Mouse (Mus musculus) liver, embryonic 12.5 days (tissue): ENCODE data around the gene Man1a. TPM values are rescaled to one million over a fixed set of nuclear protein-coding genes. Genes with fewer than 3 reads are reported as not detected.

ENCODE experiments used
- ATAC-seq: fragments of 200-750 bp; cut with Nextera tagmentation; 2 replicates; pipeline ENCODE4 v1.8.0; 2017; ENCODE audit warnings: moderate number of reproducible peaks, mild to moderate bottlenecking, moderate library complexity
- H3K27ac ChIP-seq: fragments of 300-500 bp; sonication (generic); 2 replicates; pipeline ENCODE4 v1.5.1; 2016; ENCODE audit warnings: mild to moderate bottlenecking
- H3K27me3 ChIP-seq: fragments of 300-500 bp; sonication (generic); replicated peaks from 2 replicates; pipeline ENCODE4 v1.6.1; 2016; ENCODE audit warnings: mild to moderate bottlenecking, moderate library complexity
- H3K36me3 ChIP-seq: fragments of 300-500 bp; sonication (generic); 2 replicates; pipeline ENCODE4 v1.6.1; 2016; ENCODE audit warnings: mild to moderate bottlenecking, moderate library complexity
- H3K4me1 ChIP-seq: fragments of 300-500 bp; sonication (generic); 2 replicates; pipeline ENCODE4 v1.6.1; 2016
- H3K4me2 ChIP-seq: fragments of 300-500 bp; sonication (generic); 2 replicates; pipeline ENCODE4 v1.6.1; 2016; ENCODE audit warnings: mild to moderate bottlenecking, moderate library complexity
- H3K4me3 ChIP-seq: fragments of 300-500 bp; sonication (generic); 2 replicates; pipeline ENCODE4 v1.5.1; 2016; ENCODE audit warnings: mild to moderate bottlenecking, moderate library complexity
- H3K9ac ChIP-seq: fragments of 300-500 bp; sonication (generic); 2 replicates; pipeline ENCODE4 v1.6.1; 2016; ENCODE audit warnings: mild to moderate bottlenecking, moderate library complexity
- H3K9me3 ChIP-seq: fragments of 300-500 bp; sonication (generic); replicated peaks from 2 replicates; pipeline ENCODE4 v1.6.1; 2016; ENCODE audit warnings: mild to moderate bottlenecking, moderate library complexity
- WGBS: fragments of 180-500 bp; shearing (Covaris S2); methylation state at CpG from one replicate; pipeline ENCODE4 v1.1.7; 2016; ENCODE audit not compliant: insufficient replicate concordance; 5-methylcytosine and 5-hydroxymethylcytosine counted together
- polyA plus RNA-seq: library from polyadenylated mRNA; unstranded; fragments of >200 nt; fragmentation: Nextera tagmentation; extraction: Ambion mirVana; gene quantifications from 2 replicates; pipeline ENCODE4 v1.2.1, GENCODE M21; 2016

Man1a gene
- polyA plus RNA-seq, 1 experiment from 2014 or later: 16.8 TPM

GRCm38 (mm10) chr10:54037348-54038010 is 38.9 kb downstream of the Man1a start:
- H3K4me3 ChIP-seq: peak overlapping the region; percentile 14; the same call in 1 of the 2 replicates
- H3K9ac ChIP-seq: peak overlapping the region; percentile 45
- no peaks in the 10 kb centered on the region for H3K27me3 ChIP-seq
- H3K9me3 ChIP-seq: no peaks in the 10 kb centered on the region
- 46% methylated on average over 10 of the region's 10 CpGs for WGBS
- peak overlapping the region; percentile 57 for H3K4me2 ChIP-seq
- peaks cover 81% of the 10 kb centered on the region for H3K4me1 ChIP-seq
- H3K27ac ChIP-seq: peak overlapping the region; percentile 91
- ATAC-seq: no peak
- no peaks in the 10 kb centered on the region for H3K36me3 ChIP-seq

GRCm38 (mm10) chr10:54035586-54035985 is 40.8 kb downstream of the Man1a start:
- H3K4me1 ChIP-seq: peaks cover 72% of the 10 kb centered on the region
- H3K4me2 ChIP-seq: no peak overlapping the region
- no peaks in the 10 kb centered on the region for H3K27me3 ChIP-seq
- no peaks in the 10 kb centered on the region for H3K9me3 ChIP-seq
- H3K4me3 ChIP-seq: no peak overlapping the region
- peak overlapping the region; percentile 64; the same call in 1 of the 2 replicates for H3K27ac ChIP-seq
- peak overlapping the region; percentile 18; the same call in 1 of the 2 replicates for H3K9ac ChIP-seq
- ATAC-seq: no peak
- WGBS: 60% methylated on average over 1 of the region's 1 CpGs
- H3K36me3 ChIP-seq: peaks cover under 1% of the 10 kb centered on the region

GRCm38 (mm10) chr10:54034779-54035178 is 41.6 kb downstream of the Man1a start:
- 64% methylated on average over 2 of the region's 2 CpGs for WGBS
- peaks cover 9% of the 10 kb centered on the region for H3K36me3 ChIP-seq
- no peak overlapping the region for H3K27ac ChIP-seq
- peaks cover 69% of the 10 kb centered on the region for H3K4me1 ChIP-seq
- no peaks in the 10 kb centered on the region for H3K27me3 ChIP-seq
- no peak overlapping the region for H3K9ac ChIP-seq
- no peak for ATAC-seq
- H3K9me3 ChIP-seq: no peaks in the 10 kb centered on the region
- H3K4me3 ChIP-seq: no peak overlapping the region
- no peak overlapping the region for H3K4me2 ChIP-seq

GRCm38 (mm10) chr10:54032316-54033092 is 43.9 kb downstream of the Man1a start:
- peak overlapping the region; percentile 66 for H3K27ac ChIP-seq
- no peak overlapping the region for H3K9ac ChIP-seq

GRCm38 (mm10) chr10:54028866-54029265 is 47.5 kb downstream of the Man1a start:
- no peaks in the 10 kb centered on the region for H3K9me3 ChIP-seq
- peaks cover 36% of the 10 kb centered on the region for H3K36me3 ChIP-seq
- peak; percentile 70 for ATAC-seq
- no peak overlapping the region for H3K9ac ChIP-seq
- WGBS: 75% methylated on average over 4 of the region's 4 CpGs
- H3K27me3 ChIP-seq: no peaks in the 10 kb centered on the region
- H3K27ac ChIP-seq: no peak overlapping the region
- no peak overlapping the region for H3K4me2 ChIP-seq
- no peak overlapping the region for H3K4me3 ChIP-seq
- peaks cover 43% of the 10 kb centered on the region for H3K4me1 ChIP-seq

More at GRCm38 (mm10) chr10:54032316-54033092, 43.9 kb downstream of the Man1a start:
- peak; percentile 72 for ATAC-seq
- WGBS: 60% methylated on average over 9 of the region's 9 CpGs
- no peaks in the 10 kb centered on the region for H3K9me3 ChIP-seq
- H3K4me3 ChIP-seq: no peak overlapping the region
- H3K36me3 ChIP-seq: peaks cover 23% of the 10 kb centered on the region
- H3K4me1 ChIP-seq: peaks cover 60% of the 10 kb centered on the region
- H3K4me2 ChIP-seq: peak overlapping the region; percentile 24; the same call in 1 of the 2 replicates
- H3K27me3 ChIP-seq: no peaks in the 10 kb centered on the region

GRCm38 (mm10) chr10:54026738-54027427 is 49.5 kb downstream of the Man1a start:
- WGBS: 83% methylated on average over 5 of the region's 5 CpGs
- Histone ChIP-seq H3K4me2 (no peak overlapping the region), H3K4me3 (no peak overlapping the region), H3K9ac (no peak overlapping the region), H3K9me3 (no peaks in the 10 kb centered on the region), H3K27ac (no peak overlapping the region), H3K4me1 (peaks cover 33% of the 10 kb centered on the region), H3K36me3 (peaks cover 44% of the 10 kb centered on the region), H3K27me3 (no peaks in the 10 kb centered on the region)
- ATAC-seq: peak; percentile 65; the same call in 1 of the 2 replicates

- peaks cover 44% of the 10 kb centered on the region for H3K36me3 ChIP-seq
- H3K27ac ChIP-seq: no peak overlapping the region
- WGBS: 61% methylated on average over 4 of the region's 4 CpGs
- H3K9me3 ChIP-seq: no peaks in the 10 kb centered on the region
- H3K27me3 ChIP-seq: no peaks in the 10 kb centered on the region
- H3K4me1 ChIP-seq: peaks cover 31% of the 10 kb centered on the region
- H3K4me2 ChIP-seq: no peak overlapping the region
- no peak overlapping the region for H3K9ac ChIP-seq
- no peak overlapping the region for H3K4me3 ChIP-seq
- no peak; the same call in 1 of the 2 replicates for ATAC-seq
These were observed 50.3 kb downstream of the Man1a start for GRCm38 (mm10) chr10:54026101-54026500.

GRCm38 (mm10) chr10:54017904-54018454 is 58.4 kb downstream of the Man1a start:
- no peaks in the 10 kb centered on the region for H3K4me1 ChIP-seq
- 75% methylated on average over 5 of the region's 5 CpGs for WGBS
- H3K4me2 ChIP-seq: no peak overlapping the region
- no peaks in the 10 kb centered on the region for H3K27me3 ChIP-seq
- no peak overlapping the region for H3K27ac ChIP-seq
- H3K9ac ChIP-seq: no peak overlapping the region
- H3K4me3 ChIP-seq: no peak overlapping the region
- H3K9me3 ChIP-seq: no peaks in the 10 kb centered on the region
- H3K36me3 ChIP-seq: peaks cover 17% of the 10 kb centered on the region
- no peak for ATAC-seq

- no peak for ATAC-seq
- no peaks in the 10 kb centered on the region for H3K4me1 ChIP-seq
- H3K9me3 ChIP-seq: no peaks in the 10 kb centered on the region
- H3K36me3 ChIP-seq: peaks cover 19% of the 10 kb centered on the region
- 82% methylated on average over 15 of the region's 15 CpGs for WGBS
- H3K4me2 ChIP-seq: no peak overlapping the region
- no peak overlapping the region for H3K4me3 ChIP-seq
- no peak overlapping the region for H3K9ac ChIP-seq
- H3K27ac ChIP-seq: no peak overlapping the region
- H3K27me3 ChIP-seq: no peaks in the 10 kb centered on the region
These were observed 62.2 kb downstream of the Man1a start for GRCm38 (mm10) chr10:54014116-54014758.

- H3K9ac ChIP-seq: no peak overlapping the region
- H3K4me1 ChIP-seq: no peaks in the 10 kb centered on the region
- H3K27me3 ChIP-seq: no peaks in the 10 kb centered on the region
- ATAC-seq: no peak
- WGBS: 87% methylated on average over 11 of the region's 11 CpGs
- no peaks in the 10 kb centered on the region for H3K9me3 ChIP-seq
- peaks cover 21% of the 10 kb centered on the region for H3K36me3 ChIP-seq
- no peak overlapping the region for H3K4me2 ChIP-seq
- H3K4me3 ChIP-seq: no peak overlapping the region
- no peak overlapping the region for H3K27ac ChIP-seq
These were observed 63.1 kb downstream of the Man1a start for GRCm38 (mm10) chr10:54013143-54013791.

- no peaks in the 10 kb centered on the region for H3K27me3 ChIP-seq
- H3K36me3 ChIP-seq: peaks cover 29% of the 10 kb centered on the region
- 69% methylated on average over 6 of the region's 6 CpGs for WGBS
- H3K4me1 ChIP-seq: peaks cover 8% of the 10 kb centered on the region
- H3K27ac ChIP-seq: no peak overlapping the region
- no peak overlapping the region for H3K4me3 ChIP-seq
- ATAC-seq: no peak
- no peak overlapping the region for H3K4me2 ChIP-seq
- H3K9me3 ChIP-seq: no peaks in the 10 kb centered on the region
- H3K9ac ChIP-seq: no peak overlapping the region
These were observed 67.3 kb downstream of the Man1a start for GRCm38 (mm10) chr10:54009154-54009553.
